12 mouse cellular contexts compared by ENCODE assay signal in genomic region chr3:30154390-30154789, GRCm38 (mm10).
"Had no signal": no experiment of that assay in that cellular context is flagged by ENCODE, and none has a peak within 500 bp of the region (broad histone marks: within the 10 kb centered on the region; RNA-seq: fewer than 3 reads in every experiment).

No protein-coding gene starts in this region.

- ATAC-seq: liver, embryonic 12.5 days had no signal

- H3K27me3 ChIP-seq: limb, embryonic 15.5 days; liver, embryonic 12.5 days; midbrain, embryonic 15.5 days had no signal

- DNase-seq: kidney, adult 11 months; lung, embryonic 14.5 days; lung, postnatal 10 days; lung, postnatal 4 days; right cerebral cortex, postnatal 4 days; spleen, adult 18-20 months; thymus, adult 18-20 months; thymus, postnatal 14 days had no signal

- H3K27ac ChIP-seq: limb, embryonic 15.5 days; liver, embryonic 12.5 days; midbrain, embryonic 10.5 days; midbrain, embryonic 15.5 days had no signal

- H3K4me2 ChIP-seq: limb, embryonic 15.5 days; liver, embryonic 12.5 days; lung, embryonic 14.5 days; midbrain, embryonic 15.5 days had no signal

- H3K9ac ChIP-seq: limb, embryonic 15.5 days; liver, embryonic 12.5 days; lung, embryonic 14.5 days; midbrain, embryonic 15.5 days had no signal

- H3K9me3 ChIP-seq: limb, embryonic 15.5 days; liver, embryonic 12.5 days; midbrain, embryonic 10.5 days; midbrain, embryonic 15.5 days had no signal

- H3K36me3 ChIP-seq: limb, embryonic 15.5 days; liver, embryonic 12.5 days; midbrain, embryonic 10.5 days; midbrain, embryonic 15.5 days had no signal

- H3K4me1 ChIP-seq: liver, embryonic 12.5 days had no signal

- H3K4me3 ChIP-seq: limb, embryonic 15.5 days; liver, embryonic 12.5 days; midbrain, embryonic 10.5 days; midbrain, embryonic 15.5 days had no signal
